Mouse (Mus musculus): ENCODE data around the gene C530008M17Rik.

- TF ChIP-seq CTCF (conservative IDR thresholded peaks at IDR 0.05; ENCODE audit: low read length) (no peak), POU5F1 (IDR thresholded peaks at IDR 0.05; ENCODE audit: borderline replicate concordance, low read length) (no peak), NANOG (IDR thresholded peaks at IDR 0.05; ENCODE audit: borderline replicate concordance, low read length) (no peak)
Measured at GRCm38 (mm10) chr5:76666026-76666756, 9.9 kb downstream of the C530008M17Rik start.

Measured in E14TG2a.4 (cell line).